Mouse (Mus musculus) neural tube, embryonic 12.5 days (tissue): ENCODE measurements around the gene Fgfr2. TPM values are rescaled to one million over a fixed set of nuclear protein-coding genes. Genes with fewer than 3 reads are reported as not detected.

Experiments
- ATAC-seq: fragments of 200-750 bp; cut with Nextera tagmentation; 2 replicates; pipeline ENCODE4 v1.8.0; 2017; ENCODE audit warnings: low read depth, mild to moderate bottlenecking, moderate TSS enrichment, moderate library complexity; ENCODE audit not compliant: low FRiP score
- H3K27ac ChIP-seq: fragments of 300-500 bp; sonication (generic); 2 replicates; pipeline ENCODE4 v1.5.1; 2016
- H3K27me3 ChIP-seq: fragments of 300-500 bp; sonication (generic); replicated peaks from 2 replicates; pipeline ENCODE4 v1.6.1; 2016; ENCODE audit warnings: mild to moderate bottlenecking
- H3K36me3 ChIP-seq: fragments of 300-500 bp; sonication (generic); 2 replicates; pipeline ENCODE4 v1.6.1; 2016; ENCODE audit warnings: mild to moderate bottlenecking
- H3K4me1 ChIP-seq: fragments of 300-500 bp; sonication (generic); 2 replicates; pipeline ENCODE4 v1.6.1; 2016
- H3K4me2 ChIP-seq: fragments of 300-500 bp; sonication (generic); replicated peaks from 2 replicates; pipeline ENCODE4 v1.6.1; 2016; ENCODE audit warnings: mild to moderate bottlenecking
- H3K4me3 ChIP-seq: fragments of 300-500 bp; sonication (generic); 2 replicates; pipeline ENCODE4 v1.5.1; 2016
- H3K9ac ChIP-seq: fragments of 300-500 bp; sonication (generic); 2 replicates; pipeline ENCODE4 v1.6.1; 2016; ENCODE audit warnings: mild to moderate bottlenecking
- H3K9me3 ChIP-seq: fragments of 300-500 bp; sonication (generic); 2 replicates; pipeline ENCODE4 v1.6.1; 2016; ENCODE audit warnings: mild to moderate bottlenecking
- whole genome bisulfite sequencing: fragments of 180-500 bp; shearing (Covaris S2); methylation state at CpG from one replicate; pipeline ENCODE4 v1.1.7; 2016; 5-methylcytosine and 5-hydroxymethylcytosine counted together
- polyA plus RNA-seq: library from polyadenylated mRNA; unstranded; fragments of >200 nt; fragmentation: Nextera tagmentation; extraction: Ambion mirVana; gene quantifications from 2 replicates; pipeline ENCODE4 v1.2.1, GENCODE M21; 2016

The Fgfr2 gene
- polyA plus RNA-seq, 1 experiment from 2014 or later: 65.0 TPM

DNA sequence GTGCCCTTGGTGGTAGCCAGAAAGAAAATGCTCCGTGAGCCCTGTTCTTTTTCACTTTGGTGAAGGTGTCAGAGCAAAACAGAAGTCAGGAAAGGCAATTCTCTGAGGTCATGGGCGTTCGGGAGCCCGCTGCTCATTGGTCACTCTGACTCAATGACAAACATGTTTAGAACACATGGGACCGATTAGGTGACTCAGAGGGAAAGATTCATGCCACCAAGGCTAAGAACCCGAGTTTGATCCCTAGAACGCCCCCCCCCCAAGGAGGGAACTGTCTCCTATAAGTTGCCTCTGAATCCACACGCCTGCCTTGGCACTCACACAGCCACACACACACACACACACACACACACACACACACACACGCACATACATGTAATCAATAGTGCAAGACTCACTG, 2329.5 kb downstream of the Fgfr2 start:
- no peaks in the 10 kb centered on the region for H3K36me3 ChIP-seq
- H3K4me2 ChIP-seq: no peak overlapping the region
- no peak overlapping the region for H3K27ac ChIP-seq
- H3K9me3 ChIP-seq: no peaks in the 10 kb centered on the region
- no peak overlapping the region for H3K4me3 ChIP-seq
- H3K4me1 ChIP-seq: no peaks in the 10 kb centered on the region
- 80% methylated on average over 9 of the region's 9 CpGs for WGBS
- no peak for ATAC-seq
- no peaks in the 10 kb centered on the region for H3K27me3 ChIP-seq
- no peak overlapping the region for H3K9ac ChIP-seq

DNA sequence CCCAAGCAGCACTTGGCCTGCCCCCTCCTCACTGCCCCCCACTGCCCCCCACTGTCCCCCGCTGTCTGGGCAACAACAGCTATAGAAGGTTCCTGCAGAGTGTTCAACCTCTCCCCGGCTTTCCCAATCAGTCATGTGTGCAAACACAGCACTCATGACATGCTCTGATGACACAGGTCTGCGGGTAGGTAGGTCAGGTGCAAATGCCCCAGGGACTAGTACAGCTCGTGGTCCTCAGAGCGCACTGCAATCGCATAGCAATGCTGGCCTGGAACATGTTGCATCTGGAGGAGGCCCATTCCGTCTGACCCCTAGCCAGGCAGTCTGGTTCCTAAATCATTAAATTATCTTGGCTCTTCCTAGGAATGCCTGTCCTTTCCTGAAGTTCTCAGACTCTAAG, 2333.7 kb downstream of the Fgfr2 start:
- Histone ChIP-seq H3K9me3 (no peaks in the 10 kb centered on the region), H3K36me3 (no peaks in the 10 kb centered on the region), H3K27me3 (no peaks in the 10 kb centered on the region), H3K9ac (no peak overlapping the region), H3K4me3 (no peak overlapping the region), H3K4me2 (no peak overlapping the region), H3K27ac (no peak overlapping the region), H3K4me1 (0 out of 2 replicates have a peak, but pooled peaks cover 5% of the 10 kb centered on the region)
- 85% methylated on average over 7 of the region's 7 CpGs for WGBS
- no peak for ATAC-seq

DNA sequence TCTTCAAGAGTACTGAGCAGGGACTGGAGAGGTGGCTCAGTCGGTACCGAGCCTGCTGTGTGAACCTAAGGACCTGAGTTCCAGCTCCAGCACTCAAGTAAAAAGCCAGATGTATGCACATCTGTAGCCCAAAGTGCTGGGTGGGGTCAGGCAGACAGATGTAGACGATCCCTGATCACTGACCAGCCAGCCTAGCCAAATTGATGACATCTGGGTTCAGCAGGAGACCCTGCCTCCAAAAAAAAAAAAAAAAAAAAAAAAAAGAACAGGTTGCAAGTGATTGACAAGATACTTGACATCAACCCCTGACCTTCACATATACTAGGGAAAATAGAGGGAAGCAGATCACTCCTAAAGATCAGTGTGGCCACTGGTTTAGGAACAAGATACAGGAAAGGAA, 2334.2 kb downstream of the Fgfr2 start:
- no peak overlapping the region for H3K9ac ChIP-seq
- H3K4me1 ChIP-seq: 0 out of 2 replicates have a peak, but pooled peaks cover 5% of the 10 kb centered on the region
- no peak overlapping the region for H3K4me2 ChIP-seq
- no peak overlapping the region for H3K4me3 ChIP-seq
- no peaks in the 10 kb centered on the region for H3K9me3 ChIP-seq
- no peaks in the 10 kb centered on the region for H3K36me3 ChIP-seq
- H3K27ac ChIP-seq: no peak overlapping the region
- no peak for ATAC-seq
- WGBS: 86% methylated on average over 3 of the region's 3 CpGs
- H3K27me3 ChIP-seq: no peaks in the 10 kb centered on the region

DNA sequence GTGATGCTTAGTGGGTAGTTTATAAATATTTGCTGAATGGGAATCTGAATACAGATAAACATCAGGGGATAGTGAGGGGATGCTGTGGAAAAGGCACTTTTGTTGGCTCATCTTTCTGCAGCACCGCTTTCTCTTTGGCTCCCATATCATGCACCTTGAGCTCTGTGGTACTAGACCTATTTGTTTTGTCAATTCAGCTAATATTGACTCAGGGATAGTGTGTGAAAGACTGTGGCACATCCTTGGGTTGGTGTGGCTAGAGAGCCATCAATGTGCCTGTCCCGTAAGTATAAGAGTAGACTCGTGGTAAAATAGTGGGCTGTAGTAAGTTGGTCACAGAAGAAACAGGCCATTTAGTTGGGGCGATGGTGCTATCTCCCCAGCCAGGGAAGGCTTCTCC, 2335.6 kb downstream of the Fgfr2 start:
- 93% methylated on average over 4 of the region's 4 CpGs for WGBS
- H3K4me2 ChIP-seq: no peak overlapping the region
- H3K9me3 ChIP-seq: no peaks in the 10 kb centered on the region
- no peak overlapping the region for H3K27ac ChIP-seq
- ATAC-seq: no peak
- 0 out of 2 replicates have a peak, but pooled peaks cover 5% of the 10 kb centered on the region for H3K4me1 ChIP-seq
- H3K36me3 ChIP-seq: no peaks in the 10 kb centered on the region
- H3K27me3 ChIP-seq: no peaks in the 10 kb centered on the region
- no peak overlapping the region for H3K9ac ChIP-seq
- H3K4me3 ChIP-seq: no peak overlapping the region

DNA sequence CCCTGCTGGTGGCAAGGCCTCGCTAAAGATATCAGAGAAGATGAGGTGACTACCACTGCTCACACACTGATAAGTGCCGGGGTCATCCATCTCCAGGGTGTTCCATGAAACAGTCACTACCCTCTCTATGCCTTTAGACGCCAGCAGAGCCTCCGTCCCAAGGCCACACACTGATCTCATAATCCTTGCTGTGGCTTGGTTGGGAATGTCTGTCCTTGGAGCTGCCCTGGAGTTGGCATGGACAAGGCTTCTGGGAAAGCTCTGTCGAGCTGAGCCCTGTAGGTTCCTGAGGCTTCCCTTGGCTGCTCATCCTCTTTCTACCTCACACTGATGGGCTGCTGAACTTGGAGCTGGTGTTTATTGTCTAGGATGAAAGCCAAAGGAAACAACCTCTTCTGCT, 2336.4 kb downstream of the Fgfr2 start:
- ATAC-seq: no peak
- H3K9me3 ChIP-seq: no peaks in the 10 kb centered on the region
- WGBS: 86% methylated on average over 5 of the region's 5 CpGs
- H3K4me1 ChIP-seq: 0 out of 2 replicates have a peak, but pooled peaks cover 5% of the 10 kb centered on the region
- H3K27me3 ChIP-seq: no peaks in the 10 kb centered on the region
- H3K27ac ChIP-seq: no peak overlapping the region
- H3K36me3 ChIP-seq: no peaks in the 10 kb centered on the region
- H3K4me2 ChIP-seq: no peak overlapping the region
- H3K9ac ChIP-seq: no peak overlapping the region
- no peak overlapping the region for H3K4me3 ChIP-seq

DNA sequence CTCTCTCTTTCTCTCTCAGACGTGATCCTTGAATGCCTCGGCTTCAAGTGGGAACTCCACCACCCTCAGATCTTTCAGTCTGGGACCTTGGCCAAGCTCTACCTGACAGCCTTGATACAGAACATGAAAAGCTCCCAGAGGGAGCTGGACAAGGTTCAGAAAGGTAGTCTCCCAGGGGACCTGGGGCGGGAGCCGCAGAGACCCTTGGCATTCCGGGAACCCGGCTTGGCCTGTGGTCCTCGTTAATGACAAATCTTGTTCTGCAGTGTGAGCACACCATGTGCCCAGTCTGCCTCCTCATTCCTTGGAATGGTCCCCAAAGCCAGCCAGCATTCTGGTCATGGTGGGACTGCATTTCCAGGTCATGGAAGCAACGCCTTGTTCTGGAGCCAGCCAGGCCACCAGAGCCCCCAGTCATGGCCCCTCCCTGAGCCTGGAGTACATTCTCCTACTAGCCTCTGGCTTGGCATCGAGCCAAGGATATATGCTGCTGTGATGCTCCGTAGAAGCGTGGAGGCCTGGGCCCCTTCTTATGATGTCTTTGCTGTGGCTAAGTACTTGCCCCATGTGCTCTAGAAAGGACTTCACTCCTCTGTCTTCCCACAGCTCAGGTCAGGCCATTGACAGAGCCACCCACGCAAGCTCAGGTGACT, 2337.1 kb downstream of the Fgfr2 start:
- Histone ChIP-seq H3K36me3 (no peaks in the 10 kb centered on the region), H3K4me1 (0 out of 2 replicates have a peak, but pooled peaks cover 5% of the 10 kb centered on the region), H3K4me3 (no peak overlapping the region), H3K4me2 (no peak overlapping the region), H3K27ac (no peak overlapping the region), H3K27me3 (no peaks in the 10 kb centered on the region), H3K9ac (no peak overlapping the region), H3K9me3 (no peaks in the 10 kb centered on the region)
- WGBS: 82% methylated on average over 12 of the region's 12 CpGs
- no peak for ATAC-seq

DNA sequence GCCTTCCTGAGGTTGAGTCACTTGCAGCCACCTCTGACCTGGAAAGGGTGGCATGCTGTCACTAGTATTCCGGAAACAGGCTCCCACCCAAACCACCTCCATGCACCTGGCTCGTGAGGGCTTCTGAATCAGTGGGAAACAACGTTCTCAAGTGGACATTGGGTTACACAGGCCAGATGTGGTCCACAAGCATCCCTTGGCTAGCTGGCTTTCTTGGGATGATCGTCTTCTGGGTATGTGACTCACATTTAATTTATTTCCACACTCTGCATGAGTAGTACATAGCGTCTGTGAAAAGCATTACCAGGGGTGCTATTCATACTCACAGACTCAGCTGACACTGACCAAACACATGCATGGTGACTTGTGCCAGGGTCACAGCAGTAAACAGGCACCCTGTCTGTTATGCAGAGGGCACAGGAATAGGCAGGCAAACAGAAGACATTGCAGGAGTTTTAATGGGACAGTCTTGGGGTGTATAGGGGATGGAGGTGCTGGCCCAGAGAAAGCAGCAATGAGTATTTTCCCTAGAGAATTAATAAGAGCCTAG, 2340.6 kb downstream of the Fgfr2 start:
- Histone ChIP-seq H3K27ac (no peak overlapping the region), H3K36me3 (no peaks in the 10 kb centered on the region), H3K27me3 (no peaks in the 10 kb centered on the region), H3K4me2 (no peak overlapping the region), H3K9ac (no peak overlapping the region), H3K4me1 (0 out of 2 replicates have a peak, but pooled peaks cover 5% of the 10 kb centered on the region), H3K9me3 (no peaks in the 10 kb centered on the region), H3K4me3 (no peak overlapping the region)
- WGBS: 88% methylated on average over 5 of the region's 5 CpGs
- no peak for ATAC-seq

DNA sequence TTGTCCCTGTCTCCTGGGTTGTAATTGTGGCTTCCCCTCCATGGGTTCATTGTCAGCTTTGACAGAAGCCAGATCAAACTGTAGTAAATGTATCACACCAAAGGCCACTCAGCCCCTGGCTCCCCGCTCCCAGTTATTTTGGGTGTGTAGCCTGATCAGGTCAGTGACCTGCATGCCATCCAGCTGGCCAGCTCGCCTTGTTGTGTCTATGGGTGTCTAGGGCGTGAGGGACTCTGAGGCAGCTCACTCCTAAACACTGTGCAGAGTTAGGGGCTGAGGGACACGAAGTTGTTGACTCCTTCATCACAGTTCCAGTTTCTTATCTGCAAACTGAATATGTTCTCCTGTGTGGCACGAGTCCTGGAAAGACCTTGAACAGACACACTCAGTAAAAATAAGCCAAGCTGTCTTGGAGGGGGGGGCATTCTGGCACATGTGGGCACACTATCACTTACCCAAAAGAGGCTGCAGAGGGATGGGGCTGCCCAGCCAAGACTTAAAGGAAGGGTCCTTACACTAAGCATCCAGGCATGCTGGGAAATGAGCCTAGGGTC, 2342.2 kb downstream of the Fgfr2 start:
- H3K27ac ChIP-seq: no peak overlapping the region
- H3K4me2 ChIP-seq: no peak overlapping the region
- H3K36me3 ChIP-seq: no peaks in the 10 kb centered on the region
- no peaks in the 10 kb centered on the region for H3K9me3 ChIP-seq
- H3K4me1 ChIP-seq: 0 out of 2 replicates have a peak, but pooled peaks cover under 1% of the 10 kb centered on the region
- 83% methylated on average over 5 of the region's 5 CpGs for WGBS
- ATAC-seq: no peak
- H3K9ac ChIP-seq: no peak overlapping the region
- no peaks in the 10 kb centered on the region for H3K27me3 ChIP-seq
- H3K4me3 ChIP-seq: no peak overlapping the region

DNA sequence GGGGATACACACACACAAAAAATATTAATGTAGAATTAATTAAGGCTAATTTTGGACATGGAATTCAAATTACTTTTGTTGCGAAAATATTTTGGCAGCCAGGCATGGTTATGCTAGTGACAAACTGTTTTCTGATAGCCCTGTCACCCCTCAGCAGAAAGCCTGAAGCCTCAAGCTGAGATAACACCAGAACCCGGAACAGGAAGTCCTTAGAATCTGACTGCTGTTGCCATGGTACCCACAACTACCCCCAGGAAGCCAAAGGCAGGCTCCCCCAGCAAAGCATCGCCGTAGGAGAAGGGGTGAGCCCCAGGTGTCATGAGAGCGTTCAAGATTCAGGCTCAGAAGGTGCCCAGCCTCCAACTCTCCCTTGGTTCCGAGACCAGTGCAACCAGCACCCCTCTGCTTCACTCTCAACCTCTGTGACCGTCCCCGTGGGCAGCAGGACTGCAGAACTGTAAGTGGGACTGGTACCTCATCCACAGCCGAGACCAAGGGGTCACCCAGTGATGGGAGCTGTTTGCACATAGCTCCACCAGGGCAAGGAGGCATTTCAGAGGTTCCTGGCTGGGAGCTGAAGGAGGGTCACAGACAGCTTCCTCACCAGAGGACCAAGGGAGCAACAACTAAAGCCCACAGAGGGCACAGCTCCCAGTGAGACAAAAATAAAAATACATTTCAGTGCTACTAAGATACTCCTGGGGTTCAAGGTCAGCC, 2349.1 kb downstream of the Fgfr2 start, which contains the start of gene Btbd16:
Gene Btbd16, plus strand, starts transcription at position 156 of the 717 bp plus-strand sequence.
- 58% methylated on average over 9 of the region's 9 CpGs for WGBS
- Histone ChIP-seq H3K27me3 (no peaks in the 10 kb centered on the region), H3K9me3 (no peaks in the 10 kb centered on the region), H3K36me3 (no peaks in the 10 kb centered on the region), H3K27ac (no peak within 1 kb of the TSS), H3K4me2 (no peak within 1 kb of the TSS), H3K4me3 (no peak within 1 kb of the TSS), H3K4me1 (no peaks in the 10 kb centered on the region), H3K9ac (no peak within 1 kb of the TSS)
- no peak for ATAC-seq

DNA sequence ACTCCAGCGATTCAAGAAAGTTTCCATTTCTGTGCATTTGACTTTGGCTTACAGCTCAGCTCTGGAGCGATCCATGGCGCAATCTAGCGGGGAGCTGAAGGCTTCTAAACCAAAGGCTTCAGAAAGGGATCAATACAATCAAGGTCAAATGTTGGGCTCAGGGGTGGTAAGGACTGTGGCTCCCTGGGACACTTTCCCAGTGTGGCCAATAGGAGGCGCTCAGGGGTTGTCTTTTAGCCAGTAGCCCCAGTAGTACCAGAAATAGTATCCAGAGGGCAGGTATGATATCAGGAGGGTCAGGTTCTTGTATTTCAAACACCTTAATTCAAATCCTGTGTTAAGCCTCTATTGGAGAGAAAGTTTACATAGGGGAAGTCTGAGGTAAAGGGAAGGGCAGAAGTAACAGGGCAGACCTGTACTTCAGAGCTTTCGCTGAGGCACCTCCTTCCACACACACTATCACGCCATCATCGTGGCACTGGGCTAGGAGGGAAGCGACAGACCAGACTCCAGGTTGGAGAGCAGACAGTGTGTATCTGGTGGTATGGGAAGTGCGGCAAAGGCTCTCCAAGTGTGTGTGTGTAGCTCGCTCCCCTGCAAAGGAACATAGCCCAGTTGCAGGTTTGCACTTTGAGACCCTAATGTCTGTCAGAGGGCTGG, 2349.8 kb downstream of the Fgfr2 start:
- 75% methylated on average over 11 of the region's 11 CpGs for WGBS
- Histone ChIP-seq H3K36me3 (no peaks in the 10 kb centered on the region), H3K4me3 (no peak overlapping the region), H3K9me3 (no peaks in the 10 kb centered on the region), H3K27ac (no peak overlapping the region), H3K4me1 (no peaks in the 10 kb centered on the region), H3K27me3 (no peaks in the 10 kb centered on the region), H3K4me2 (no peak overlapping the region), H3K9ac (no peak overlapping the region)
- no peak for ATAC-seq

DNA sequence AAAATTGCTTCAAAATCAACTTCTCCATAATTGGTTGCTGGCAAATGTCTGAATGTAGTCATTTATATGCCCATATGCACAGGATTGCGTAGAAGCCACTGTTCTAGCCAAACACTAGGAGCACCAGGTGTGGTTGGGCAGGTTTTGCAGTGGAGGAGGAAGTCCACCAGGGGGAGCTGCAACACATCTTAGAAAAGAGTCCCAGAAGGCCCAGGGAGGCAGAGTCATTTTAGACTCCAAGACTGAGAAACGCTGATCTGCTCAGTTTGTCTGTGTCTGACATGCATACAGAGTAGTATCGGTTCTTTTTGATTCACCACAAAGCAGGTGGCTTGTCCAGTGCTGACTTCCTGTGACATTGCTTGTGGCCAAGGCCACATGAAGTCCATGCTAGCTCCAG, 2352.4 kb downstream of the Fgfr2 start:
- ATAC-seq: no peak
- Histone ChIP-seq H3K27me3 (no peaks in the 10 kb centered on the region), H3K36me3 (peaks cover 6% of the 10 kb centered on the region; the same call in 1 of the 2 replicates), H3K9me3 (no peaks in the 10 kb centered on the region), H3K9ac (no peak overlapping the region), H3K4me2 (no peak overlapping the region), H3K4me1 (no peaks in the 10 kb centered on the region), H3K4me3 (no peak overlapping the region), H3K27ac (no peak overlapping the region)
- WGBS: 40% methylated on average over 3 of the region's 3 CpGs

DNA sequence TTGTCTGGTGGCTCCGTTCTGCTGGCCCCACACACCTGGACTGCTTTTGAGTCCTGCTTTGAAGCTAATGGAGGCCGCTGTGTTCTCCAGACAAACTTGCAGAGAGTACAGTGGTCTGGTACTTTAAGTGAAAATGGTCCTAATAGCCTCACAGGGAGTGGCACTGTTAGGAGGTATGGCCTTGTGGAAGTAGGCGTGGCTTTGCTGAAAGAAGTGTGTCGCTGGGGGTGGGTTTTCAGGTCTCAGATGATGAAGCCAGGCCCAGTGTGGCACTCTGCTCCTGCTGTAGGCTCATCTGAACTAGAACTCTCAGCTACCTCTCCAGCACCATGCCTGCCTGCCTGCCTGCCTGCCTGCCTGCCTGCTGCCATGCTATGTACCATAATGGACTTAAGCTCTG, 2355.0 kb downstream of the Fgfr2 start:
- no peak overlapping the region for H3K4me2 ChIP-seq
- peaks cover 20% of the 10 kb centered on the region for H3K36me3 ChIP-seq
- WGBS: 90% methylated on average over 4 of the region's 4 CpGs
- no peaks in the 10 kb centered on the region for H3K4me1 ChIP-seq
- no peak overlapping the region for H3K9ac ChIP-seq
- no peaks in the 10 kb centered on the region for H3K27me3 ChIP-seq
- no peaks in the 10 kb centered on the region for H3K9me3 ChIP-seq
- H3K27ac ChIP-seq: no peak overlapping the region
- no peak overlapping the region for H3K4me3 ChIP-seq
- ATAC-seq: no peak
